Mouse (Mus musculus): ENCODE data around the gene Zfp719. TPM values are rescaled to one million over a fixed set of nuclear protein-coding genes. Genes with fewer than 3 reads are reported as not detected.

Zfp719 gene
- 10 to 100 TPM; 18.5 to 20.4 (median 19.2) TPM for total RNA-seq (2022)

- peak; percentile 89 to 95 for DNase-seq (ENCODE audit: low spot score in 2 of 2)
Measured at GRCm38 (mm10) chr7:43579440-43580171, at the start of gene Zfp719. Gene Zfp719 (plus strand): TSS chr7:43579610.

GRCm38 (mm10) chr7:43530216-43530785, 49.1 kb upstream of the Zfp719 start:
- no peak for DNase-seq (ENCODE audit: low spot score in 2 of 2)

GRCm38 (mm10) chr7:43532936-43533505, 46.4 kb upstream of the Zfp719 start:
- no peak for DNase-seq (ENCODE audit: low spot score in 2 of 2)

GRCm38 (mm10) chr7:43538524-43538923, 40.9 kb upstream of the Zfp719 start:
- DNase-seq (ENCODE audit: low spot score in 2 of 2) = no peak

GRCm38 (mm10) chr7:43544225-43544977, 35.0 kb upstream of the Zfp719 start, which contains the start of gene Cd33:
Gene Cd33 (minus strand): TSS chr7:43544428.
- no peak for DNase-seq (ENCODE audit: low spot score in 2 of 2)

- DNase-seq (ENCODE audit: low spot score in 2 of 2) = no peak
Measured at GRCm38 (mm10) chr7:43545656-43546545, 33.5 kb upstream of the Zfp719 start.

- peak in 1 of 2 experiments; percentile 47 for DNase-seq (ENCODE audit: low spot score in 2 of 2)
Measured at GRCm38 (mm10) chr7:43547666-43548065, 31.7 kb upstream of the Zfp719 start.

GRCm38 (mm10) chr7:43548206-43548605, 31.2 kb upstream of the Zfp719 start:
- DNase-seq (ENCODE audit: low spot score in 2 of 2) = no peak

GRCm38 (mm10) chr7:43553153-43553552, 26.3 kb upstream of the Zfp719 start:
- DNase-seq (ENCODE audit: low spot score in 2 of 2) = no peak

GRCm38 (mm10) chr7:43554550-43554949, 24.9 kb upstream of the Zfp719 start:
- DNase-seq (ENCODE audit: low spot score in 2 of 2) = no peak

GRCm38 (mm10) chr7:43555351-43555750, 24.1 kb upstream of the Zfp719 start:
- no peak for DNase-seq (ENCODE audit: low spot score in 2 of 2)

- no peak for DNase-seq (ENCODE audit: low spot score in 2 of 2)
Measured at GRCm38 (mm10) chr7:43556901-43557300, 22.5 kb upstream of the Zfp719 start.

- DNase-seq (ENCODE audit: low spot score in 2 of 2) = peak; percentile 87
Measured at GRCm38 (mm10) chr7:43562006-43562633, 17.3 kb upstream of the Zfp719 start, which contains the start of gene Zfp658. Gene Zfp658 (plus strand): TSS chr7:43562256.

GRCm38 (mm10) chr7:43562651-43563070, 16.7 kb upstream of the Zfp719 start:
- DNase-seq (ENCODE audit: low spot score in 2 of 2) = no peak

- no peak for DNase-seq (ENCODE audit: low spot score in 2 of 2)
Measured at GRCm38 (mm10) chr7:43563300-43563699, 16.1 kb upstream of the Zfp719 start.

- DNase-seq (ENCODE audit: low spot score in 2 of 2) = no peak
Measured at GRCm38 (mm10) chr7:43571216-43571615, 8.2 kb upstream of the Zfp719 start.

- peak; percentile 34 to 40 for DNase-seq (ENCODE audit: low spot score in 2 of 2)
Measured at GRCm38 (mm10) chr7:43580526-43580925, 1.1 kb downstream of the Zfp719 start.

- no peak for DNase-seq (ENCODE audit: low spot score in 2 of 2)
Measured at GRCm38 (mm10) chr7:43584790-43585189, 5.4 kb downstream of the Zfp719 start.

GRCm38 (mm10) chr7:43601884-43602283, 22.5 kb downstream of the Zfp719 start:
- DNase-seq (ENCODE audit: low spot score in 2 of 2) = no peak

All from layer of hippocampus, adult 8-10 months (tissue).